Mouse (Mus musculus) limb, embryonic 14.5 days (tissue): ENCODE measurements at regions not wholly inside any gene's neighbourhood (a gene's known extent, or its start where the extent isn't known, plus 50 kb on each side); places are given as distances from the start of the nearest gene placed in this dataset.

Experiments
- ATAC-seq: fragments of 200-750 bp; cut with Nextera tagmentation; 2 replicates; pipeline ENCODE4 v1.8.0; 2017; ENCODE audit warnings: low read depth, moderate number of reproducible peaks, moderate TSS enrichment; ENCODE audit not compliant: low FRiP score
- DNase-seq: peaks from one replicate; pipeline ENCODE4 v3.0.0-alpha.2; 2015; ENCODE audit warnings: low spot score
- H3K27ac ChIP-seq: fragments of 300-500 bp; sonication (generic); replicated peaks from 2 replicates; pipeline ENCODE4 v1.5.1; 2014; ENCODE audit warnings: low read depth, mild to moderate bottlenecking, low read length, moderate library complexity, mixed read lengths
- H3K27me3 ChIP-seq: fragments of 300-500 bp; sonication (generic); 2 replicates; pipeline ENCODE4 v1.6.1; 2014; ENCODE audit warnings: low read length, mixed read lengths; ENCODE audit not compliant: control insufficient read depth, insufficient read depth
- H3K36me3 ChIP-seq: fragments of 300-500 bp; sonication (generic); 2 replicates; pipeline ENCODE4 v1.6.1; 2014; ENCODE audit warnings: mild to moderate bottlenecking, low read length, moderate library complexity, mixed read lengths; ENCODE audit not compliant: control insufficient read depth, insufficient read depth
- H3K4me1 ChIP-seq: fragments of 300-500 bp; sonication (generic); 2 replicates; pipeline ENCODE4 v1.6.1; 2014; ENCODE audit warnings: antibody characterized with exemption, low read length, mixed read lengths; ENCODE audit not compliant: control insufficient read depth, insufficient read depth
- H3K4me2 ChIP-seq: fragments of 300-500 bp; sonication (generic); replicated peaks from 2 replicates; pipeline ENCODE4 v1.6.1; 2014; ENCODE audit warnings: low read depth, mild to moderate bottlenecking, low read length, moderate library complexity; ENCODE audit not compliant: severe bottlenecking
- H3K4me3 ChIP-seq: fragments of 300-500 bp; sonication (generic); replicated peaks from 2 replicates; pipeline ENCODE4 v1.5.1; 2014; ENCODE audit warnings: low read length
- H3K9ac ChIP-seq: fragments of 300-500 bp; sonication (generic); 2 replicates; pipeline ENCODE4 v1.6.1; 2014; ENCODE audit warnings: mild to moderate bottlenecking, low read depth, low read length, moderate library complexity; ENCODE audit not compliant: severe bottlenecking
- H3K9me3 ChIP-seq: fragments of 300-500 bp; sonication (generic); 2 replicates; pipeline ENCODE4 v1.6.1; 2016; ENCODE audit warnings: low read length; ENCODE audit not compliant: control insufficient read depth
- POLR2A ChIP-seq: fragments of 200-500 bp; IDR thresholded peaks from 2 replicates; pipeline ENCODE4 v1.8.0; 2012; ENCODE audit warnings: inconsistent platforms, mild to moderate bottlenecking, moderate library complexity, borderline replicate concordance; ENCODE audit not compliant: insufficient read depth, insufficient read length; ENCODE audit errors: extremely low read depth
- WGBS: fragments of 180-500 bp; shearing (Covaris S2); extraction: QIAGEN DNeasy Blood & Tissue Kit; methylation state at CpG from one replicate; pipeline ENCODE4 v1.1.7; 2014; 5-methylcytosine and 5-hydroxymethylcytosine counted together

- TF ChIP-seq POLR2A: no peak
- Histone ChIP-seq H3K27me3 (peaks cover 42% of the 10 kb centered on the region), H3K4me2 (peak overlapping the region; percentile 79), H3K4me3 (peak overlapping the region; percentile 43), H3K9ac (peak overlapping the region; percentile 56), H3K4me1 (peaks cover 5% of the 10 kb centered on the region; the same call in 1 of the 2 replicates), H3K27ac (no peak overlapping the region), H3K36me3 (no peaks in the 10 kb centered on the region), H3K9me3 (no peaks in the 10 kb centered on the region)
- DNase-seq: peak; percentile 74
- ATAC-seq: peak; percentile 82; the same call in 1 of the 2 replicates
- WGBS: 1% methylated on average over 45 of the region's 46 CpGs
Observed at GRCm38 (mm10) chr15:103102068-103102840, 64.6 kb downstream of the Smug1 start.

GRCm38 (mm10) chr15:103100121-103100520 lies 66.8 kb downstream of the Smug1 start:
- H3K36me3 ChIP-seq: no peaks in the 10 kb centered on the region
- H3K27me3 ChIP-seq: peaks cover 42% of the 10 kb centered on the region
- no peak overlapping the region for H3K4me3 ChIP-seq
- H3K9ac ChIP-seq: no peak overlapping the region
- H3K27ac ChIP-seq: no peak overlapping the region
- TF ChIP-seq POLR2A: no peak
- WGBS: 68% methylated on average over 4 of the region's 4 CpGs
- no peak for ATAC-seq
- H3K4me1 ChIP-seq: peaks cover 5% of the 10 kb centered on the region; the same call in 1 of the 2 replicates
- DNase-seq: no peak
- H3K9me3 ChIP-seq: no peaks in the 10 kb centered on the region
- no peak overlapping the region for H3K4me2 ChIP-seq

- ATAC-seq (no peak), DNase-seq (no peak)
- Histone ChIP-seq H3K4me3 (no peak overlapping the region), H3K36me3 (no peaks in the 10 kb centered on the region), H3K4me1 (0 out of 2 replicates have a peak, but pooled peaks cover 9% of the 10 kb centered on the region), H3K27me3 (no peaks in the 10 kb centered on the region), H3K9me3 (no peaks in the 10 kb centered on the region), H3K9ac (no peak overlapping the region), H3K27ac (no peak overlapping the region), H3K4me2 (no peak overlapping the region)
- TF ChIP-seq POLR2A: no peak
- WGBS: 67% methylated on average over 7 of the region's 7 CpGs
Observed at GRCm38 (mm10) chr15:103094457-103094856, 72.4 kb downstream of the Smug1 start.

- no peak overlapping the region for H3K27ac ChIP-seq
Observed at GRCm38 (mm10) chr15:103093655-103094054, 73.2 kb downstream of the Smug1 start.

GRCm38 (mm10) chr15:103092496-103092895 lies 73.8 kb downstream of the Hoxc4 start:
- no peak overlapping the region for H3K4me2 ChIP-seq
- no peak for TF ChIP-seq POLR2A
- 0 out of 2 replicates have a peak, but pooled peaks cover 3% of the 10 kb centered on the region for H3K27me3 ChIP-seq
- DNase-seq (no peak), ATAC-seq (no peak)
- H3K9ac ChIP-seq: no peak overlapping the region
- H3K36me3 ChIP-seq: no peaks in the 10 kb centered on the region
- H3K9me3 ChIP-seq: no peaks in the 10 kb centered on the region
- H3K4me3 ChIP-seq: no peak overlapping the region
- H3K4me1 ChIP-seq: peaks cover 12% of the 10 kb centered on the region; the same call in 1 of the 2 replicates
- no peak overlapping the region for H3K27ac ChIP-seq

More at GRCm38 (mm10) chr15:103093655-103094054, 73.2 kb downstream of the Smug1 start:
- peak; percentile 45 for DNase-seq
- Histone ChIP-seq H3K9me3 (no peaks in the 10 kb centered on the region), H3K36me3 (no peaks in the 10 kb centered on the region), H3K4me2 (no peak overlapping the region), H3K4me3 (no peak overlapping the region), H3K9ac (no peak overlapping the region), H3K4me1 (0 out of 2 replicates have a peak, but pooled peaks cover 9% of the 10 kb centered on the region), H3K27me3 (no peaks in the 10 kb centered on the region)
- no peak for TF ChIP-seq POLR2A
- ATAC-seq: peak; percentile 34; the same call in 1 of the 2 replicates
- 38% methylated on average over 12 of the region's 12 CpGs for WGBS
